Mouse (Mus musculus): ENCODE measurements around the gene Svopl. TPM values are rescaled to one million over a fixed set of nuclear protein-coding genes. Genes with fewer than 3 reads are reported as not detected.

The Svopl gene
- polyA plus RNA-seq, 2 experiments: 1.2 to 1.3 TPM

- DNase-seq (ENCODE audit: low spot score) (peak; percentile 37), ATAC-seq (ENCODE audit: low FRiP score, low read depth) (peak; percentile 55; the same call in 1 of the 2 replicates)
- Histone ChIP-seq H3K36me3 (ENCODE audit: control insufficient read depth, insufficient read depth, low read length) (no peaks in the 10 kb centered on the region), H3K27me3 (ENCODE audit: control insufficient read depth, insufficient read depth, low read length) (no peaks in the 10 kb centered on the region), H3K4me1 (ENCODE audit: control insufficient read depth, insufficient read depth, low read length) (peaks cover 13% of the 10 kb centered on the region), H3K4me3 (replicated peaks; ENCODE audit: low read length) (no peak overlapping the region), H3K9me3 (ENCODE audit: control insufficient read depth, low read length) (no peaks in the 10 kb centered on the region), H3K27ac (replicated peaks; ENCODE audit: low read depth, low read length) (peak overlapping the region; percentile 33; the same call in 1 of the 2 replicates), H3K9ac (ENCODE audit: low read depth, low read length, severe bottlenecking) (no peak overlapping the region), H3K4me2 (replicated peaks; ENCODE audit: low read depth, low read length, severe bottlenecking) (no peak overlapping the region)
- no peak for TF ChIP-seq POLR2A (IDR thresholded peaks at IDR 0.05; ENCODE audit: borderline replicate concordance, extremely low read depth, insufficient read depth, insufficient read length)
- WGBS: 62% methylated on average over 11 of the region's 11 CpGs
Observed at GRCm38 (mm10) chr6:38081727-38082341, 35.0 kb upstream of the Svopl start.

- no peaks in the 10 kb centered on the region for H3K27me3 ChIP-seq (ENCODE audit: control insufficient read depth, insufficient read depth, low read length)
- no peak overlapping the region for H3K4me2 ChIP-seq (replicated peaks; ENCODE audit: low read depth, low read length, severe bottlenecking)
- no peak overlapping the region for H3K4me3 ChIP-seq (replicated peaks; ENCODE audit: low read length)
- ATAC-seq (ENCODE audit: low FRiP score, low read depth) (no peak), DNase-seq (ENCODE audit: low spot score) (no peak)
- peaks cover 13% of the 10 kb centered on the region for H3K4me1 ChIP-seq (ENCODE audit: control insufficient read depth, insufficient read depth, low read length)
- no peaks in the 10 kb centered on the region for H3K9me3 ChIP-seq (ENCODE audit: control insufficient read depth, low read length)
- no peaks in the 10 kb centered on the region for H3K36me3 ChIP-seq (ENCODE audit: control insufficient read depth, insufficient read depth, low read length)
- WGBS: 71% methylated on average over 4 of the region's 4 CpGs
- no peak overlapping the region for H3K9ac ChIP-seq (ENCODE audit: low read depth, low read length, severe bottlenecking)
- H3K27ac ChIP-seq (replicated peaks; ENCODE audit: low read depth, low read length): no peak overlapping the region
- no peak for TF ChIP-seq POLR2A (IDR thresholded peaks at IDR 0.05; ENCODE audit: borderline replicate concordance, extremely low read depth, insufficient read depth, insufficient read length)
Observed at GRCm38 (mm10) chr6:38080364-38080763, 33.6 kb upstream of the Svopl start.

GRCm38 (mm10) chr6:38073592-38073991 is 26.8 kb upstream of the Svopl start:
- Histone ChIP-seq H3K4me3 (replicated peaks; ENCODE audit: low read length) (no peak overlapping the region), H3K27ac (replicated peaks; ENCODE audit: low read depth, low read length) (no peak overlapping the region), H3K27me3 (ENCODE audit: control insufficient read depth, insufficient read depth, low read length) (no peaks in the 10 kb centered on the region), H3K4me2 (replicated peaks; ENCODE audit: low read depth, low read length, severe bottlenecking) (no peak overlapping the region), H3K4me1 (ENCODE audit: control insufficient read depth, insufficient read depth, low read length) (no peaks in the 10 kb centered on the region), H3K9ac (ENCODE audit: low read depth, low read length, severe bottlenecking) (no peak overlapping the region), H3K9me3 (ENCODE audit: control insufficient read depth, low read length) (0 out of 2 replicates have a peak, but pooled peaks cover 3% of the 10 kb centered on the region), H3K36me3 (ENCODE audit: control insufficient read depth, insufficient read depth, low read length) (no peaks in the 10 kb centered on the region)
- WGBS: 85% methylated on average over 3 of the region's 3 CpGs
- no peak for ATAC-seq (ENCODE audit: low FRiP score, low read depth)
- DNase-seq (ENCODE audit: low spot score): no peak
- no peak for TF ChIP-seq POLR2A (IDR thresholded peaks at IDR 0.05; ENCODE audit: borderline replicate concordance, extremely low read depth, insufficient read depth, insufficient read length)

GRCm38 (mm10) chr6:38072137-38072796 is 25.5 kb upstream of the Svopl start:
- no peak for DNase-seq (ENCODE audit: low spot score)
- no peaks in the 10 kb centered on the region for H3K4me1 ChIP-seq (ENCODE audit: control insufficient read depth, insufficient read depth, low read length)
- H3K27me3 ChIP-seq (ENCODE audit: control insufficient read depth, insufficient read depth, low read length): no peaks in the 10 kb centered on the region
- ATAC-seq (ENCODE audit: low FRiP score, low read depth): no peak
- WGBS: 77% methylated on average over 5 of the region's 5 CpGs
- no peak overlapping the region for H3K4me2 ChIP-seq (replicated peaks; ENCODE audit: low read depth, low read length, severe bottlenecking)
- H3K4me3 ChIP-seq (replicated peaks; ENCODE audit: low read length): no peak overlapping the region
- H3K27ac ChIP-seq (replicated peaks; ENCODE audit: low read depth, low read length): no peak overlapping the region
- 0 out of 2 replicates have a peak, but pooled peaks cover 3% of the 10 kb centered on the region for H3K9me3 ChIP-seq (ENCODE audit: control insufficient read depth, low read length)
- H3K36me3 ChIP-seq (ENCODE audit: control insufficient read depth, insufficient read depth, low read length): no peaks in the 10 kb centered on the region
- no peak overlapping the region for H3K9ac ChIP-seq (ENCODE audit: low read depth, low read length, severe bottlenecking)
- TF ChIP-seq POLR2A (IDR thresholded peaks at IDR 0.05; ENCODE audit: borderline replicate concordance, extremely low read depth, insufficient read depth, insufficient read length): no peak

- Histone ChIP-seq H3K4me3 (replicated peaks; ENCODE audit: low read length) (no peak overlapping the region), H3K4me1 (ENCODE audit: control insufficient read depth, insufficient read depth, low read length) (no peaks in the 10 kb centered on the region), H3K27ac (replicated peaks; ENCODE audit: low read depth, low read length) (no peak overlapping the region), H3K36me3 (ENCODE audit: control insufficient read depth, insufficient read depth, low read length) (no peaks in the 10 kb centered on the region), H3K9ac (ENCODE audit: low read depth, low read length, severe bottlenecking) (no peak overlapping the region), H3K27me3 (ENCODE audit: control insufficient read depth, insufficient read depth, low read length) (no peaks in the 10 kb centered on the region), H3K9me3 (ENCODE audit: control insufficient read depth, low read length) (0 out of 2 replicates have a peak, but pooled peaks cover 3% of the 10 kb centered on the region), H3K4me2 (replicated peaks; ENCODE audit: low read depth, low read length, severe bottlenecking) (no peak overlapping the region)
- no peak for TF ChIP-seq POLR2A (IDR thresholded peaks at IDR 0.05; ENCODE audit: borderline replicate concordance, extremely low read depth, insufficient read depth, insufficient read length)
- 88% methylated on average over 4 of the region's 4 CpGs for WGBS
- ATAC-seq (ENCODE audit: low FRiP score, low read depth) (no peak), DNase-seq (ENCODE audit: low spot score) (no peak)
Observed at GRCm38 (mm10) chr6:38071256-38071655, 24.5 kb upstream of the Svopl start.

Data from limb, embryonic 14.5 days (tissue).